Mouse (Mus musculus) olfactory bulb, adult 2 months (tissue): ENCODE data around the gene Aicda. TPM values are rescaled to one million over a fixed set of nuclear protein-coding genes. Genes with fewer than 3 reads are reported as not detected.
"Not testable (repeated sequence)": the region's sequence is repeated elsewhere in the genome, so short reads cannot be mapped to it uniquely, and the experiment has no call there.

Experiments
- H3K27ac ChIP-seq: fragments of 200-500 bp; 2 replicates; pipeline ENCODE4 v1.5.1; 2012; ENCODE audit warnings: low read depth, low read length; ENCODE audit not compliant: insufficient read depth
- H3K4me1 ChIP-seq: fragments of 200-500 bp; 2 replicates; pipeline ENCODE4 v1.6.1; 2012; ENCODE audit warnings: low read length; ENCODE audit not compliant: control insufficient read depth, insufficient read depth
- H3K4me3 ChIP-seq: fragments of 200-500 bp; 2 replicates; pipeline ENCODE4 v1.5.1; 2012; ENCODE audit warnings: mild to moderate bottlenecking, low read depth, low read length, moderate library complexity; ENCODE audit not compliant: insufficient read depth
- CTCF ChIP-seq: fragments of 200-500 bp; IDR thresholded peaks from 2 replicates; pipeline ENCODE4 v1.5.1; 2012; ENCODE audit warnings: low read depth, mild to moderate bottlenecking, low read length, moderate library complexity; ENCODE audit not compliant: insufficient read depth
- POLR2A ChIP-seq: fragments of 200-500 bp; IDR thresholded peaks from 2 replicates; pipeline ENCODE4 v1.6.1; 2012; ENCODE audit warnings: mild to moderate bottlenecking, low read depth, low read length, moderate library complexity; ENCODE audit not compliant: insufficient read depth
- WGBS: fragments of 180-500 bp; shearing (Covaris S2); methylation state at CpG from one replicate; pipeline ENCODE4 v1.1.7; 2018; 5-methylcytosine and 5-hydroxymethylcytosine counted together
- polyA plus RNA-seq: library from polyadenylated mRNA; stranded (reverse); fragments of >200 nt; gene quantifications from 2 replicates; pipeline ENCODE4 v1.2.4, GENCODE M21; 2012; ENCODE audit warnings: low replicate concordance; ENCODE audit not compliant: missing spikeins, insufficient read depth, insufficient read length

Aicda gene
- polyA plus RNA-seq, 1 experiment = not detected

DNA sequence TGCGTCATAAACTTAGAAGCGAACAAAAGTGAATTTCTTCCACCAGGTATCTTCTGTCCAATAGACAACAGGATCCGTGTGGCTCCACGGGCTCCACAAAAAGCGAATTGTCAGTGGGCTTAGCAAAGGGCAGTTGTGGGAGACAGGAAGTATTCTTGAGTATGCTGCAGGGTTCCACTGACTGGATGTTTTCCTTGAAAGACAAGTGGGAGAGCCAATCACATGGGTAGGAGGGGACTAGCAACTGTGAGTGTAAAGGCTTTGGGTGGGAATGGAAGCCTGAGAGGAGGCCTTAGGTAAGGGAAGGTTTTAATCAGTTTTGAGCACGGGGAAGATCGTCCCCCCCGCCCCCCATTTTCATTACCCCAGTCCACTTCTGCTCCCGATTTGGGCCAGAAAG, 31.0 kb upstream of the Aicda start:
- TF ChIP-seq POLR2A = no peak
- TF ChIP-seq CTCF = no peak
- Histone ChIP-seq H3K27ac (no peak overlapping the region), H3K4me1 (no peaks in the 10 kb centered on the region), H3K4me3 (no peak overlapping the region)
- 66% methylated on average over 9 of the region's 9 CpGs for WGBS

DNA sequence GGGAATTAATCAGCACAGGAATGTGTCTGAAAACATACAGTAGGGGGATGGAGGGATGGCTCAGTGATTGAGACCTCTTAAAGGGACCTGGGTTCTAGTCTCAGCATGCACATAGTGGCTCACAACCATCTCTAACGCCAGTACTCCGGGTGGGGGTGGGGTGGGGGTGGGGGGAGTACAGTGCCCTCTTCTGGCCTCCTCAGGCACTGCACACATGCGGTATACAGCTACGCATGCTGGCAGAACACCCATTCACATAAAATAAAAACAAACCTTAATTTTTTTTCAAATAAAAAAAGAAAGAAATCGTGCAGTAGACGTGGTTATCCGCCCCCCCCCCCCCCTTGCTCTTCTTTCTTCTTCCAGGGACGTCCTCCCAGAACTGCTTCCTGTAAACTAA, 30.3 kb upstream of the Aicda start:
- Histone ChIP-seq H3K4me1 (no peaks in the 10 kb centered on the region), H3K27ac (no peak overlapping the region), H3K4me3 (no peak overlapping the region)
- 81% methylated on average over 8 of the region's 8 CpGs for WGBS
- TF ChIP-seq CTCF (no peak), POLR2A (no peak)

DNA sequence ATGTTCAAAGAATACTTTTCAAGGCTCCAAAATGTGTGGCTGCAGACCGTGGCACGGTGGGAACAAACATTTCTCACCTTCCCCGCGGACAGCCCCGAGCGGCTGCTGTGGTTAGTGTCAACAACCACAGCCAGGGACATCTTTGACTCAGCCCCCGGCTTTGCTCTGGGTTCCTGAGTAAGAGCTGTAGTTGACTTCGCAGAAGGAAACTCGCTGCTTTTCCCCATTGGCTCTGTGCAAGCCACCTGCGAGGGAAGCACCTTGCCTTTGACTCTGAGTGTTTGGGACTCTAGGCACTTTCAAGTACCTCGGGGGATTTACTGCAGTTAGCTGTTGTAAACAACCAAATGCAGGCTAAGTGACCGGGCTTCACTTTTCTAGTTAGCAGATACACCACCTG, 26.0 kb upstream of the Aicda start:
- TF ChIP-seq POLR2A (no peak), CTCF (no peak)
- H3K27ac ChIP-seq = no peak overlapping the region
- H3K4me3 ChIP-seq = no peak overlapping the region
- H3K4me1 ChIP-seq = no peaks in the 10 kb centered on the region
- 79% methylated on average over 12 of the region's 12 CpGs for WGBS

DNA sequence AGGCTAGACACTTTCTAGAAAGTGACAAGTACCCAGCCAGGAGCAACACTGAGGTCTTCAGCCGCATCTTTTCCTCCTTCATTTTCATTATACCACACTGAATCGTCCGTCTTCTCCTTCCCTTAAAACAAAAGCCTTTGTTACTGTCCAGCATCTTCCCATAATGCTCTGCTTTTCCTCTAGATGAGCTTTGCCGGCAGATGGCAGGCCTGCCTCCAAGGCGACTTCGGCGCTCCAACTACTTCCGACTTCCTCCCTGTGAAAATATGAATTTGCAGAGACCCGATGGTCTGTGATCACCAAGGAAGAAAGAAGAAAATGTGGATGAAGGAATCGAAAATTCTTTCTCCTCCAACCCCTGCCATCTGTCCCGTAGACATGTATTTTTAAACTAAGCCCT, 25.5 kb upstream of the Aicda start:
- TF ChIP-seq CTCF (no peak), POLR2A (no peak)
- Histone ChIP-seq H3K4me3 (no peak overlapping the region), H3K27ac (no peak overlapping the region), H3K4me1 (no peaks in the 10 kb centered on the region)
- 79% methylated on average over 11 of the region's 11 CpGs for WGBS

DNA sequence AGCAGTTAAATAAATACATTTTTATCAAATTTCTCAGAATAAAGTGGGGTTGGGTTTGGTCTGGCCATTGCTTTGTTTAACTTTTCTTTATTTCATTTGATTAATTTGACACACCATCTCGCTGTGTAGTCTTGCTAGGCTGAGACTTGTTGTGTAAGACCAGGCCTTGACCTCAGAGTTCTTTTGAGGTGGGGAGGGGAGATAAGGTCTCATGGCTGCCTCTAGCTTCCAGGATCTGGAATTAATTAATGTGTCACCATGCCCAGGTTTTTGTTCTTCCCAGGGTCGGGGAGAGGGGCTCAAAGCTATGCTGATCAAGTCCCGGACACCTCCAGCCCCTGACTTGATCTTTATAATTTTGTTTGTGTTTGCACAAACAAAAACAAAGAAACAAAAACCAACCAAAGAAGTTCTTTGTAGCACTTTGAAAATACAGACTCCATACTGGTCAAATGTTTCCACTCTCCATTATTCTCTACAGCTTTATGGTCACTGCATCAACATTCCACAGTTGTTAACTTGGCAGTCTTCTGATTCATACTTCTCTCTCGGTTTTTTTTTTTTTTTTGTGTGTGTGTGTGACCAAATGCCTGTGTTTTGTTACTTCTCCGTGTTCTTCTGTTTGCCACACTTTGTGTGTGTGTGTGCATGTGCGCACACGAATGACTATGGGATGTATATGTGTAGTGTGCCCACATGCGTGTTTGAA, 22.0 kb upstream of the Aicda start:
- Histone ChIP-seq H3K4me3 (no peak overlapping the region), H3K27ac (no peak overlapping the region), H3K4me1 (no peaks in the 10 kb centered on the region)
- 79% methylated on average over 8 of the region's 8 CpGs for WGBS
- TF ChIP-seq CTCF = no peak
- TF ChIP-seq POLR2A = no peak

DNA sequence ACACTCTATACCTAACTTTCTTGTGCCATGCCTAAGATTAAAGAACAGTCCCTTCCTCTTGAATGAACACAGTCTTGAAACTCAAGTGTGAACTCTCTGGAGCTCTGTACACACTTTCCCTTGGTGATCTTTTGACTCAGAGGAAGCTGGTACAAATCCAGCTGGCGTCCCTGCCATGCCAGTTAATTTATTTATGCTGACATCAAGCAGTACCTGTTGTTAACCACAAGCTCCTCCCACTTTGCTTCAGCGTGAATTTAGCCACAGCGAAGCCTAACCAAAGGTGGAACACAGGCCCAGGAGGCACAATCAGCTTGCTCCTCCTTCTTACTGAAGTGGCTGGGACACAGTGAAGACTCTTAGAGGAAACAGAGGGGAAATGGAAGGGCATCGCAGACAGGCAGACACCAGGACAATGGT, 20.7 kb upstream of the Aicda start:
- WGBS = 16% methylated on average over 4 of the region's 4 CpGs
- no peak overlapping the region for H3K4me3 ChIP-seq

DNA sequence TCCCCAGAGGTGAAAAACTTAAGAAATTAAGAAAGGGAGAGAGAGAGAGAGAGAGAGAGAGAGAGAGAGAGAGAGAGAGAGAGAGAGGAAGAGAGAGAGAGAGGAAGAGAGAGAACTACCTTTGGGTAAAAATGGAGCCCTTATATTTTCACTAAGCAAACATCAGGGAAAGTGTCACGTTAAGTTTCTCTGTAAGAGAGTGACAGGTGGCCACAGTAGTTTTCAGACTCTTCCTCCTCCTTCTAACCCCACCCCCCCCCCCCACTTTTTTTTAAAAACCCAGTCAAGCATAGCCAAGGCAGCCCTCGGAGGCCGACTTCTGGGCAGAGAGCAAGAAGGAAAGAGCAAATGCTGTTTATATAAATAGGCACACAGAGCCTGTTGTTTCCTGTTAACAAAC, 19.6 kb upstream of the Aicda start:
- Histone ChIP-seq H3K4me3 (no peak overlapping the region), H3K4me1 (no peaks in the 10 kb centered on the region), H3K27ac (no peak overlapping the region)
- WGBS = 65% methylated on average over 3 of the region's 3 CpGs
- TF ChIP-seq POLR2A = no peak
- TF ChIP-seq CTCF = no peak

More for the DNA sequence above, 20.7 kb upstream of the Aicda start:
- TF ChIP-seq CTCF (no peak), POLR2A (no peak)
- no peak overlapping the region for H3K27ac ChIP-seq
- no peaks in the 10 kb centered on the region for H3K4me1 ChIP-seq

DNA sequence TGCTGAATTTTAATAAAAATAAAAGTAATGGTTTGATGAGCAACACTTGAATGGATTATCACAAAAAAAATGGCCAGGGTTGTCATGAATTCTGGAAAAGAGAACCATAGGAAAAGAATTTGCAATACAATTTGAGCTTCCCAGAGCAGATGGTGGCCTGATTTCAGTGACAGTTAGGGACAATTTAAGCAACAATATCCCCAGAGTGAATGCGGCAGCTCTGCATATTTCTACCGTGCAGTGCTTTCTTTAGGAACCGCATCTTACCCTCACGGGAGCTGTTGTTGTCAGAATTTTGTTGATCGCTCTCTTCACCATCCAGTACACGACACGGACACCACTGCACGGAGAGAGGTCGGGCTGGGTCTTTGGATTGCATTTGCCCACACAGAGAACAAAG, 14.0 kb upstream of the Aicda start:
- no peak overlapping the region for H3K27ac ChIP-seq
- 84% methylated on average over 9 of the region's 9 CpGs for WGBS
- no peak for TF ChIP-seq POLR2A
- TF ChIP-seq CTCF = no peak
- H3K4me3 ChIP-seq = no peak overlapping the region
- no peaks in the 10 kb centered on the region for H3K4me1 ChIP-seq

DNA sequence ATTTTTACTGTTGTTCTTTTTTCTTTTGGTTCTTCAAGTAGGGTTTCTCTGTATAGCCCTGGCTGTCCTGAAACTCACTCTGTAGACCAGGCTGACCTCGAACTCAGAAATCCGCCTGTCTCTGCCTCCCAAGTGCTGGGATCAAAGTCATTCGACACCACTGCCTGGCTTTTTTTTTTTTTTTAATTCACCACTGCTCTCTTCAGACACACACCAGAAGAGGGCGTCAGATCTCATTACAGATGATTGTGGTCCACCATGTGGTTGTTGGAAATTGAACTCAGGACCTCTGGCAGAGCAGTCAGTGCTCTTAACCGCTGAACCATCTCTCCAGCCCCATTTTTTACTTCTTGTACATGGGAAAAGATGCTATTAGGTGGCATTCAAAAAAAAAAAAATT, 11.1 kb upstream of the Aicda start:
- WGBS = 76% methylated on average over 5 of the region's 5 CpGs
- not testable (repeated sequence) for H3K4me3 ChIP-seq, H3K4me1 ChIP-seq, H3K27ac ChIP-seq

DNA sequence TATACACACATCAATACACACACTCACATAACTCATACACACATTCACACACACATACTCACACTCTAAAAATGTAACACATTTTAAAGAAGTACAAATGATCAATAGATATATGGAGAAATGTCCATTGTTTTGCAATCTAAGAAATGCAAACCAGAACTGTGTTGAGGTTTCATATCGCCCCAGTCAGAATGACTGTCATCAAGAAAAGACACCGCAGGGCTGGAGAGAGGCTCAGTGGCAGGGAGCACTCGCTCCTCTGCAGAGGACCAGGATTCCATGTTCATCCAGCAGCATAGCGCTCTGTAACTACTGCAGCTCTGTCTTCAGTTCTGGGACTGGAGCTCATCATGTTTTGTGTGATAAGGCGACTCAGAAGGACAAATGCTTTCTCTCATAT, 10.0 kb upstream of the Aicda start:
- Histone ChIP-seq H3K27ac (no peak overlapping the region), H3K4me3 (no peak overlapping the region), H3K4me1 (no peaks in the 10 kb centered on the region)
- no peak for TF ChIP-seq POLR2A
- TF ChIP-seq CTCF = no peak
- 90% methylated on average over 5 of the region's 5 CpGs for WGBS
